Mouse (Mus musculus): ENCODE measurements around the gene Extl2. TPM values are rescaled to one million over a fixed set of nuclear protein-coding genes. Genes with fewer than 3 reads are reported as not detected.

Gene Extl2
- total and polyA plus RNA-seq, 2 experiments from 2014 or later = 44.0 to 44.8 TPM

DNA sequence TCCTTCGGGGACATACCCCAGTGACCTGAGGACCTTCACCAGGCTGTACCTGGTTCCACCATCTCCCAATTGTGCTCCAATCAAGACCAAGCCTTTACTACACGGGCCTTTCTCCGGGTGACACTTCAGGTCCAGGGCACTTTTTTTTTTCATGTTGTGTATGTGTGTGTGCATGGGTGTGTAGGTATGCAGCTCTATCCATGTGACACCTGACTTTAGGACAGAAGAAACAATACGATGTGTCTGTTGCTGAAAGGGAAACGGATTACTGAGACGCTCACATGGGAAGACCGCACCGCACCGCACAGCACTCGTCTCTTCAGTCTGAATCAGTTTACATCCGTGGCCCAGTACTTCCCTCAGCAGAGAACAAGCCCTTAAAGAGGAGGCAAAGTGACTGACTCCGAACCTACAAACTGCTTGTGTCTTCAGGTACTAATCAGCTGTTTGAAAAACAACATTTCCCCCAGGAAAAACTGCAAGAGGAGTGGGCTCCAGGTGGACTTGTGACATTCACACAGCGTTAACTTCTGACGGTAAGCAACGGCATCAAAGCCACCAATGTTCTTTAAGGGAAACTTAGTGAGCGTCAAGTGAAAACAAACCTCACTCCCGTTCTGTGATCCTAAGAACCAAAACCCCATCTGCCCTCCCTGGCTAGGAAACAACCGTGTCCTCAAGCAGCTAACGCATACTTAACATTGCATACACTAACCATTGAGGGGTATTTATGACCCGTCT lies 36.0 kb upstream of the Extl2 start:
- 94% methylated on average over 20 of the region's 20 CpGs for WGBS
- Histone ChIP-seq H3K36me3 (ENCODE audit: insufficient read depth, low read length) (peaks cover 9% of the 10 kb centered on the region; the same call in 1 of the 2 replicates), H3K4me3 (ENCODE audit: low read length) (no peak overlapping the region), H3K4me2 (ENCODE audit: low read depth, low read length) (no peak overlapping the region), H3K27ac (no peak overlapping the region), H3K4me1 (ENCODE audit: insufficient read depth, low read length) (no peaks in the 10 kb centered on the region), H3K9ac (replicated peaks; ENCODE audit: low read length) (no peak overlapping the region), H3K9me3 (ENCODE audit: low read length) (no peaks in the 10 kb centered on the region), H3K27me3 (ENCODE audit: insufficient read depth, low read length) (no peaks in the 10 kb centered on the region)
- ATAC-seq (no peak), DNase-seq (ENCODE audit: low spot score) (no peak)
- no peak for TF ChIP-seq CTCF (IDR thresholded peaks at IDR 0.05; ENCODE audit: low read depth)

DNA sequence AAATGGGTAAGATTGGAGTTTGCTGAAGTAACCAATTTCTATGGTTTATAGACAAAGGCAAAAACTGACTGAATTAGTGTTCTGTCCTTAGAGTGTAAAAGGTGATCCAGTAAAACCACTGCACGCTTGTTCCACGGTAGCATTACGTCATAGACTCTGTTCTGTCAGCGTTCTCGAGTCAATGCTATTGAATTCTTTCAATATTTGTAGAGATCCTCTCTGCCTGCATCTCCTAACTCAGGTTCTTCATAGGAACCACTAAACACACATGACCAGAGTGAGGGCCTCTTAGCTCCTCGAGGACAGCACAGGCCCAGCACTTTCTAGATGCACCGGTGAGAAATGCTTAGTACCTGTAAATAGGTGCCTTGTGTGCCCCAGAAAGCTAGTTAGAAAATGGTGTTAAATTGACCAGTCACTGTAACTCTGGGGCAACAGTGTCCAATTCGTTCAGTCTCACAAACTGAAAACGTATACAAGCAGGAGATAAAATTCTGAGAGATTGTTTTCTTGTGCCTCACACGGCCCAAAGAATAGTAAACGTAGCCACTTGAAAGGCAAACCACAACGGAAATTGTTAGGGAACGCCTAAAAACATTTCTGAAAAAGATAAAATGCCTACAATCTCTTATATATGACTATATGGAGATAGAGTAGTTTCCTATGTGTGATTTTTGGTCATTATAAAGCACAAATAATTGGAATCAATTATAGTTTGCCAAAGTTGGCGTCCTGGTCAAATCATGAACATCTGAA lies 35.2 kb upstream of the Extl2 start:
- no peaks in the 10 kb centered on the region for H3K4me1 ChIP-seq (ENCODE audit: insufficient read depth, low read length)
- WGBS = 94% methylated on average over 14 of the region's 14 CpGs
- H3K4me3 ChIP-seq (ENCODE audit: low read length) = no peak overlapping the region
- no peak overlapping the region for H3K27ac ChIP-seq
- H3K27me3 ChIP-seq (ENCODE audit: insufficient read depth, low read length) = no peaks in the 10 kb centered on the region
- no peak for ATAC-seq
- H3K9me3 ChIP-seq (ENCODE audit: low read length) = no peaks in the 10 kb centered on the region
- H3K36me3 ChIP-seq (ENCODE audit: insufficient read depth, low read length) = peaks cover 10% of the 10 kb centered on the region; the same call in 1 of the 2 replicates
- no peak overlapping the region for H3K4me2 ChIP-seq (ENCODE audit: low read depth, low read length)
- no peak overlapping the region for H3K9ac ChIP-seq (replicated peaks; ENCODE audit: low read length)
- no peak for DNase-seq (ENCODE audit: low spot score)
- TF ChIP-seq CTCF (IDR thresholded peaks at IDR 0.05; ENCODE audit: low read depth) = no peak

DNA sequence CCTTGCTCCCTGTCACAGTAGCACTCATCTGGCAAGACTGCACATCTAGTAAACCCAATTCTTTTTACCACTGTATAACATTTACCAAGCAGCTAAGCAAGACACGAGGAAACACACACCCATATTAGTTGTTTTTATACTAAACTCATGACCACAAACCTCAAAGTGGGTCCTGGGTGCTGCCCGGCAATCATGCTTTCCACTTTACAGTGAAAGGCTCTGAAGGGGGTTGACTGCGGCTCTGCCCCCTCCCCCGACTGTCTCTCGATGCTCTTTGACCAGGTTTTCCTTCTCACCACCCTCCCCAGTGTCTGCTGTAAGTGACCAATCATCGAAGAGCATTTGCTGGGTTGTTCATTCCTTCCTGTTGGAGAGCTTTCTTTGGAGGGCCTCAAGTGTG lies 33.0 kb upstream of the Extl2 start:
- H3K4me1 ChIP-seq (ENCODE audit: insufficient read depth, low read length) = no peaks in the 10 kb centered on the region
- no peak overlapping the region for H3K4me3 ChIP-seq (ENCODE audit: low read length)
- H3K27ac ChIP-seq = no peak overlapping the region
- H3K9ac ChIP-seq (replicated peaks; ENCODE audit: low read length) = no peak overlapping the region
- no peaks in the 10 kb centered on the region for H3K27me3 ChIP-seq (ENCODE audit: insufficient read depth, low read length)
- 95% methylated on average over 6 of the region's 6 CpGs for WGBS
- H3K4me2 ChIP-seq (ENCODE audit: low read depth, low read length) = no peak overlapping the region
- no peak for TF ChIP-seq CTCF (IDR thresholded peaks at IDR 0.05; ENCODE audit: low read depth)
- H3K36me3 ChIP-seq (ENCODE audit: insufficient read depth, low read length) = peaks cover 10% of the 10 kb centered on the region; the same call in 1 of the 2 replicates
- ATAC-seq (no peak), DNase-seq (ENCODE audit: low spot score) (no peak)
- H3K9me3 ChIP-seq (ENCODE audit: low read length) = no peaks in the 10 kb centered on the region

DNA sequence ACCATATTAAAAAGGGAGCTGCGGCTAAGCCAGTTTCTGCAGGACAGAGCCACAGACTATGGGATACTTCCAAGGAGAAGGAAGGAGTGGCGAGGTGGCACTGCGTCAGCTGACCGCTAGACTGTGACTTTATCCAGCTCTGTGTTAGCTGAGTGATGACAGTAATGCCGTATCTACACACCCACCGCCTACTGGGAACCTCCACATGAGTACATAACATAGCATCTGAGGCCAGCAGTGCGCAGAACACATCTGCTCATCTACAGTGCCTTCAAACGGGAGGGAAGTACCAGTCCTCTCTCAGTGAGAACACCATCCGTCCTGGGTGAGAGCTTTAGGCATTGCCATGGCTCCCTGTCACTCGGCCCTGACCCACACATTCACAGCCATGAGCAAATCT lies 32.3 kb upstream of the Extl2 start:
- ATAC-seq (peak; percentile 15; the same call in 1 of the 2 replicates), DNase-seq (ENCODE audit: low spot score) (no peak)
- no peak overlapping the region for H3K4me2 ChIP-seq (ENCODE audit: low read depth, low read length)
- peaks cover 10% of the 10 kb centered on the region; the same call in 1 of the 2 replicates for H3K36me3 ChIP-seq (ENCODE audit: insufficient read depth, low read length)
- H3K9ac ChIP-seq (replicated peaks; ENCODE audit: low read length) = no peak overlapping the region
- no peaks in the 10 kb centered on the region for H3K27me3 ChIP-seq (ENCODE audit: insufficient read depth, low read length)
- no peaks in the 10 kb centered on the region for H3K9me3 ChIP-seq (ENCODE audit: low read length)
- TF ChIP-seq CTCF (IDR thresholded peaks at IDR 0.05; ENCODE audit: low read depth) = no peak
- WGBS = 91% methylated on average over 10 of the region's 10 CpGs
- H3K4me1 ChIP-seq (ENCODE audit: insufficient read depth, low read length) = no peaks in the 10 kb centered on the region
- no peak overlapping the region for H3K27ac ChIP-seq
- no peak overlapping the region for H3K4me3 ChIP-seq (ENCODE audit: low read length)

DNA sequence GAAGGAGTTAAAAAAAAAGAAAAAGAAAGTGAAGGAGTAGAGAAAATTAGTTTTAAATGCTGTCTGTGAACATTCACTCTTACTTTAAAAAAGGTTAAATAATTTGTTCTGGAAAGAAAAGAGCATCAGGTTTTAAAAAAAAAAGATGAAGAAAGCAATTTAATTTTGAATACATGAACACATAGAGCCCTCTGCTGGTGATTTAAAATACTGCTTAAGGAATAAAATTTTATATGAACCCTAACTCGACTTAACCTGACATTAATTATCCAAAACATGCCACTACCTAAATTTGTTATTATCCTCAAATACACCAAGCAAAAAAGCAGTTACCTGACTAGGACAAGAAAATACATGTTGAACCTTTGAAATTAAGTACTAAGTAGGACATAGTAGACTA lies 28.3 kb upstream of the Extl2 start:
- ATAC-seq = no peak
- peak; percentile 63 for TF ChIP-seq CTCF (IDR thresholded peaks at IDR 0.05; ENCODE audit: low read depth)
- peak; percentile 78 for DNase-seq (ENCODE audit: low spot score)
- Histone ChIP-seq H3K27me3 (ENCODE audit: insufficient read depth, low read length) (no peaks in the 10 kb centered on the region), H3K4me2 (ENCODE audit: low read depth, low read length) (no peak overlapping the region), H3K27ac (no peak overlapping the region), H3K4me1 (ENCODE audit: insufficient read depth, low read length) (no peaks in the 10 kb centered on the region), H3K9me3 (ENCODE audit: low read length) (no peaks in the 10 kb centered on the region), H3K9ac (replicated peaks; ENCODE audit: low read length) (no peak overlapping the region), H3K4me3 (ENCODE audit: low read length) (no peak overlapping the region), H3K36me3 (ENCODE audit: insufficient read depth, low read length) (peaks cover 29% of the 10 kb centered on the region)
- WGBS = 20% methylated on average over 1 of the region's 1 CpGs

DNA sequence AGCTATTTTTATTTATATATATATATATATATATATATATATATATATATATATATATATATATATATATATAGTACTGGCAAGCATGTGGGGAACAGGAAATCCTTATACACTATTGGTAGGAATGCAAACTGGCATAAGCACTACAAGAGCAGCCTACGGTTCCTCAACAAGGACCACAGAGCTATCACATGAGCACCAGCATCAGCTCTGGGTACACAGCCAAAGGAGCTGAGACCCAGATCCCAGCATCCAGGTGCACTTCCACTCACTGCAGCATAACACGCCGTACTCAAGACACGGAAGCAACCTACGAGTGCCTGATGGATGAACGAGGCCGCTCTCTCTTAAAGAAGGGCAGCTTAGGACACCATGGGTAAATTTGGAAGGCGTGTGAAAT lies 24.0 kb upstream of the Extl2 start:
- Histone ChIP-seq H3K27ac (no peak overlapping the region), H3K36me3 (ENCODE audit: insufficient read depth, low read length) (peaks cover 36% of the 10 kb centered on the region), H3K4me1 (ENCODE audit: insufficient read depth, low read length) (no peaks in the 10 kb centered on the region), H3K9me3 (ENCODE audit: low read length) (no peaks in the 10 kb centered on the region), H3K4me3 (ENCODE audit: low read length) (no peak overlapping the region), H3K4me2 (ENCODE audit: low read depth, low read length) (no peak overlapping the region), H3K9ac (replicated peaks; ENCODE audit: low read length) (no peak overlapping the region), H3K27me3 (ENCODE audit: insufficient read depth, low read length) (no peaks in the 10 kb centered on the region)
- 95% methylated on average over 8 of the region's 8 CpGs for WGBS
- no peak for TF ChIP-seq CTCF (IDR thresholded peaks at IDR 0.05; ENCODE audit: low read depth)
- DNase-seq (ENCODE audit: low spot score) (no peak), ATAC-seq (no peak)

DNA sequence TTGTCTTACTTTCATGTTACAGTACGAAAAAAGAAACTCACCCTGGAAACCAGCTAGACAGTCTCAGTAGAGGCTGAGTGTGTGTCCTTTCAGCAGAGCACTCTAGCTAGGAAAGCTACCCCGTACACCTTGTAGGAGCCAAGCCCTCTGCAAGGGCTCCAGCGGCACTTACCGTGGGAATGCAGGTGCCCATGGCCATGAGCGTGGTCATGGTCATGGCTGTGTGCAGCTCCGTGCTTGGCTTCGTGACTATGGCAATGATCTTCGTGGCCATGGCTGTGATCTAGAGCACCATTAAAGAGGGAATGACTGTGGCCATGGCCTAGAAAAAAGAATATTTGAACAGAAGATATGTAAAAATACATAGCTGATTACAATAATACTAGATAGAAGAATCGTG lies 22.6 kb upstream of the Extl2 start:
- H3K36me3 ChIP-seq (ENCODE audit: insufficient read depth, low read length) = peaks cover 48% of the 10 kb centered on the region
- ATAC-seq (no peak), DNase-seq (ENCODE audit: low spot score) (no peak)
- H3K9me3 ChIP-seq (ENCODE audit: low read length) = no peaks in the 10 kb centered on the region
- 96% methylated on average over 9 of the region's 9 CpGs for WGBS
- H3K4me3 ChIP-seq (ENCODE audit: low read length) = no peak overlapping the region
- H3K27me3 ChIP-seq (ENCODE audit: insufficient read depth, low read length) = no peaks in the 10 kb centered on the region
- H3K4me2 ChIP-seq (ENCODE audit: low read depth, low read length) = no peak overlapping the region
- H3K9ac ChIP-seq (replicated peaks; ENCODE audit: low read length) = no peak overlapping the region
- TF ChIP-seq CTCF (IDR thresholded peaks at IDR 0.05; ENCODE audit: low read depth) = no peak
- no peak overlapping the region for H3K27ac ChIP-seq
- H3K4me1 ChIP-seq (ENCODE audit: insufficient read depth, low read length) = no peaks in the 10 kb centered on the region

All from hindbrain, postnatal 0 days (tissue).